Mouse (Mus musculus) small intestine, adult 2 months (tissue): ENCODE measurements at regions not wholly inside any gene's neighbourhood (a gene's known extent, or its start where the extent isn't known, plus 50 kb on each side); places are given as distances from the start of the nearest gene placed in this dataset.

Source experiments
- H3K27ac ChIP-seq: fragments of 200-500 bp; 2 replicates; pipeline ENCODE4 v1.5.1; 2012; ENCODE audit warnings: low read depth, low read length, control low read depth, inconsistent platforms; ENCODE audit not compliant: insufficient read depth
- H3K27me3 ChIP-seq: fragments of 200-500 bp; 2 replicates; pipeline ENCODE4 v1.6.1; 2012; ENCODE audit warnings: mild to moderate bottlenecking, moderate library complexity, low read length, inconsistent platforms; ENCODE audit not compliant: control insufficient read depth, insufficient read depth
- H3K36me3 ChIP-seq: fragments of 200-500 bp; 2 replicates; pipeline ENCODE4 v1.6.1; 2012; ENCODE audit warnings: mild to moderate bottlenecking, low read length, control low read depth, inconsistent platforms; ENCODE audit not compliant: control insufficient read depth, insufficient read depth
- H3K4me1 ChIP-seq: fragments of 200-500 bp; 2 replicates; pipeline ENCODE4 v1.6.1; 2012; ENCODE audit warnings: low read length, inconsistent platforms, mixed read lengths; ENCODE audit not compliant: control insufficient read depth, insufficient read depth, insufficient read length
- H3K4me3 ChIP-seq: fragments of 200-500 bp; 2 replicates; pipeline ENCODE4 v1.5.1; 2012; ENCODE audit warnings: low read depth, mild to moderate bottlenecking, control low read depth, inconsistent platforms, low read length, moderate library complexity
- CTCF ChIP-seq: fragments of 200-500 bp; IDR thresholded peaks from 2 replicates; pipeline ENCODE4 v1.5.1; 2012; ENCODE audit warnings: low read depth, mild to moderate bottlenecking, control low read depth, inconsistent platforms, low read length, moderate library complexity, mixed read lengths; ENCODE audit not compliant: insufficient replicate concordance, insufficient read length; ENCODE audit errors: extremely low read depth
- POLR2A ChIP-seq: fragments of 200-500 bp; IDR thresholded peaks from 2 replicates; pipeline ENCODE4 v1.6.1; 2012; ENCODE audit warnings: low read depth, mild to moderate bottlenecking, control low read depth, inconsistent platforms, low read length, moderate library complexity
- WGBS: fragments of 180-500 bp; shearing (Covaris S2); methylation state at CpG from one replicate; pipeline ENCODE4 v1.1.7; 2018; 5-methylcytosine and 5-hydroxymethylcytosine counted together

DNA sequence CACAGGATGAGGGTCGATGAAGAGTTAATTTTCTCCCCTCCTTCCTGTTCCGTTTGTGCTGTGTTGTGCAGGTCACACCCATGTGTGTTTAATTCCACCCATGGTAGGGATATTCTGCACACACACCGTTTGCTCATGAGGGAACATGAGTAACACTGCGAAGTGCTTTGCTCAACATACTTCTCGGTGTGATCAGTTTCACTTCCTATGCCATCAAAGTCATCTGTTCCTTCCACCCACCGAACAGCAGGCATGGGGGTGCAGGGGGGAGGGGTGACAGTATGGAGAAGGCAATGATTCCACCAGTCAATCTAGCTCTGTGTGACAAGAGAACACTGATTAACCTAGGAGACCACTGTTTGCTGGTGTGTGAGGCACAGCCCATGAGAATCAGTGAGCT lies 104.7 kb downstream of the Foxb1 start:
- H3K4me3 ChIP-seq: no peak overlapping the region
- TF ChIP-seq POLR2A (no peak), CTCF (no peak)
- H3K4me1 ChIP-seq: no peaks in the 10 kb centered on the region
- no peaks in the 10 kb centered on the region for H3K27me3 ChIP-seq
- H3K36me3 ChIP-seq: no peaks in the 10 kb centered on the region
- no peak overlapping the region for H3K27ac ChIP-seq
- 43% methylated on average over 6 of the region's 6 CpGs for WGBS

DNA sequence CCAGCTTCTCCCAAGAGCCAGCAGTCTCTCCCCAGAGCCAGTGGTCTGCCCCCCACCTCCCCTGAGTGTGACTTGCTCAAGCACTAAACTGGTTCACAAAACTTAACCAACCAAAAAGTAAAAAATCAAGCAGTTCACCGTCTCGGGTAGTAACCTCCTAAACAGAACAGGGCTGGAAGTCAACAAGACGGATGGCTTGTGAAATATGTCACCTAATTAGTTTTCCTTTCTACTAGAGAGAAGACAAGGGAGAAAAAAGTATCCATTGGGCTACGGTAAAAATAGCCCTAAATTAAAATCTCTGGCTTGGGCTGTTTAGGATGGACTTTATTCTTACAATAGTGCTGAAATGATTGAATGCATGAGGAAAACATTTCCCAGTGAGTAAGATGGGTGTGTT lies 108.6 kb downstream of the Foxb1 start:
- H3K4me1 ChIP-seq: no peaks in the 10 kb centered on the region
- no peaks in the 10 kb centered on the region for H3K27me3 ChIP-seq
- no peak for TF ChIP-seq POLR2A
- TF ChIP-seq CTCF: no peak
- 68% methylated on average over 4 of the region's 4 CpGs for WGBS
- no peak overlapping the region for H3K27ac ChIP-seq
- H3K36me3 ChIP-seq: no peaks in the 10 kb centered on the region
- H3K4me3 ChIP-seq: no peak overlapping the region

DNA sequence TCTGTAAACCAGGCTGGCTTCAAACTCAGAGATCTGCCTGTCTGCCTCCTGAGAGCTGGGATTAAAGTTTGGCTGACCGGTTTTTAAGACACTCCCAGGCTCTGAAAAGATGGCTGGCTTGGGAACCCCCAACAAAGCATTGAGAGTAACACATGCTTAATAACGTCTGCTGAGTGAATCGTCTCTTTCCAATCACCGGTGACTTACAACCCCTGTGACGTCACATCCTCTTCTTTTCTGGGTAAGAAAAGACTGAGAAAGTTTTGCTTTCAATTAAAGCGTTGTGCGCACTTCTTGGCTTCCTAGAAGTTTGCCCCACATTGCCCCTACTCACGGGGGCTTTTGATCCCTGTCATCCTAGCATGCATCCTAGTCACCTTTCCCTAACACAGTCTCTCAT lies 109.1 kb downstream of the Foxb1 start:
- Histone ChIP-seq H3K27ac (no peak overlapping the region), H3K4me1 (no peaks in the 10 kb centered on the region), H3K27me3 (no peaks in the 10 kb centered on the region), H3K36me3 (no peaks in the 10 kb centered on the region), H3K4me3 (no peak overlapping the region)
- WGBS: 75% methylated on average over 8 of the region's 8 CpGs
- no peak for TF ChIP-seq CTCF
- TF ChIP-seq POLR2A: no peak

- H3K4me3 ChIP-seq: no peak overlapping the region
- no peak for TF ChIP-seq POLR2A
- no peak for TF ChIP-seq CTCF
- H3K27me3 ChIP-seq: no peaks in the 10 kb centered on the region
- H3K4me1 ChIP-seq: no peaks in the 10 kb centered on the region
- no peak overlapping the region for H3K27ac ChIP-seq
- no peaks in the 10 kb centered on the region for H3K36me3 ChIP-seq
- WGBS: 70% methylated on average over 5 of the region's 5 CpGs
Observed at GRCm38 (mm10) chr9:69642591-69642990, 118.1 kb downstream of the Foxb1 start.

DNA sequence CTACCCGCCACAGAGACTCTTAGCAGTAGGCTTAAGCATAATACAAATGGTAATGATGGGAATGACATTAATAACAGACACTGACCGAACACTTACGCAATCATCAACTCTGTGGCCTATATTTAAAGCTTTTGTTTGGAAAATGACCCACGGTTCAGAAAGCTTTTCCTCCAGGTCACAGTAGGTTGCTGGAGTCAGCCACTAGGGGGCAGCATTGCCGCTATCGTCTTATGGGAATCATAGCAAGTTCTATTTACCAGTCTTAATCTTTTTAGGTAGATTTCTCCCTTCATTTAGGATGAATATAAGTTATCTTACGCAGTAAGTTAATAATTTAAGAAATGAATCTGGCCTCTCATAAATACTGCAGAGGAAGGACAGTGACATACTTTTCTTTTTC lies 137.4 kb downstream of the Foxb1 start:
- no peak overlapping the region for H3K4me3 ChIP-seq
- TF ChIP-seq CTCF (peak; percentile 83; the same call in 1 of the 2 replicates), POLR2A (no peak)
- WGBS: 13% methylated on average over 7 of the region's 7 CpGs
- H3K4me1 ChIP-seq: no peaks in the 10 kb centered on the region
- no peaks in the 10 kb centered on the region for H3K36me3 ChIP-seq
- H3K27me3 ChIP-seq: no peaks in the 10 kb centered on the region
- H3K27ac ChIP-seq: no peak overlapping the region

- 73% methylated on average over 3 of the region's 3 CpGs for WGBS
- no peaks in the 10 kb centered on the region for H3K36me3 ChIP-seq
- no peaks in the 10 kb centered on the region for H3K4me1 ChIP-seq
- H3K4me3 ChIP-seq: no peak overlapping the region
- no peak overlapping the region for H3K27ac ChIP-seq
- no peak for TF ChIP-seq POLR2A
- TF ChIP-seq CTCF: no peak
- H3K27me3 ChIP-seq: no peaks in the 10 kb centered on the region
Observed at GRCm38 (mm10) chr9:69621006-69621405, 139.7 kb downstream of the Foxb1 start.

- WGBS: 69% methylated on average over 2 of the region's 2 CpGs
Observed at GRCm38 (mm10) chr9:69617328-69617727, 143.4 kb downstream of the Foxb1 start.

GRCm38 (mm10) chr9:69597472-69597871 lies 144.1 kb downstream of the Anxa2 start:
- Histone ChIP-seq H3K27me3 (no peaks in the 10 kb centered on the region), H3K4me1 (no peaks in the 10 kb centered on the region), H3K27ac (no peak overlapping the region), H3K4me3 (no peak overlapping the region), H3K36me3 (no peaks in the 10 kb centered on the region)
- WGBS: 55% methylated on average over 8 of the region's 8 CpGs
- TF ChIP-seq CTCF: no peak
- no peak for TF ChIP-seq POLR2A

More at GRCm38 (mm10) chr9:69617328-69617727, 143.4 kb downstream of the Foxb1 start:
- H3K27ac ChIP-seq: no peak overlapping the region
- H3K27me3 ChIP-seq: no peaks in the 10 kb centered on the region
- no peaks in the 10 kb centered on the region for H3K4me1 ChIP-seq
- H3K36me3 ChIP-seq: no peaks in the 10 kb centered on the region
- no peak overlapping the region for H3K4me3 ChIP-seq
- TF ChIP-seq POLR2A (no peak), CTCF (no peak)
